Mouse (Mus musculus): ENCODE data around the gene Med14. TPM values are rescaled to one million over a fixed set of nuclear protein-coding genes. Genes with fewer than 3 reads are reported as not detected.

The Med14 gene
- polyA plus RNA-seq, 1 experiment from 2014 or later = 10.4 TPM

- ATAC-seq (replicated peaks; ENCODE audit: low FRiP score, low read depth) (no peak), DNase-seq (ENCODE audit: low spot score) (no peak)
- Histone ChIP-seq H3K4me3 (replicated peaks; ENCODE audit: low read depth, low read length) (no peak overlapping the region), H3K4me1 (replicated peaks; ENCODE audit: insufficient read depth, low read length) (no peaks in the 10 kb centered on the region), H3K27ac (no peak overlapping the region), H3K36me3 (ENCODE audit: insufficient read depth, low read length) (no peaks in the 10 kb centered on the region), H3K27me3 (ENCODE audit: insufficient read depth, low read length) (no peaks in the 10 kb centered on the region), H3K4me2 (ENCODE audit: low read length) (no peak overlapping the region), H3K9ac (ENCODE audit: low read depth, low read length) (no peak overlapping the region), H3K9me3 (replicated peaks; ENCODE audit: low read length) (no peaks in the 10 kb centered on the region)
- WGBS = 67% methylated on average over 2 of the region's 2 CpGs
- TF ChIP-seq CTCF (IDR thresholded peaks at IDR 0.05; ENCODE audit: low read depth) = no peak
Observed at GRCm38 (mm10) chrX:12644976-12645375, 116.9 kb downstream of the Med14 start.

Other genes starting within 250 kb of the Med14 start
- gene Atp6ap2, start 174.3 kb downstream of the Med14 start, polyA plus RNA-seq (2015; fragmentation: Nextera tagmentation; extraction: Ambion mirVana) = 161 and 165 TPM in 2 replicates
- 27.4 and 31.2 TPM in 2 replicates for gene 1810030O07Rik, start 88.4 kb downstream of the Med14 start, polyA plus RNA-seq (2015; fragmentation: Nextera tagmentation; extraction: Ambion mirVana)